Mouse (Mus musculus): Measurements from ENCODE around the gene Gucy2d. TPM values are rescaled to one million over a fixed set of nuclear protein-coding genes. Genes with fewer than 3 reads are reported as not detected.

Gucy2d gene
- not detected in 2 replicates for polyA plus RNA-seq (2015; fragmentation: Nextera tagmentation; extraction: Ambion mirVana)

DNA sequence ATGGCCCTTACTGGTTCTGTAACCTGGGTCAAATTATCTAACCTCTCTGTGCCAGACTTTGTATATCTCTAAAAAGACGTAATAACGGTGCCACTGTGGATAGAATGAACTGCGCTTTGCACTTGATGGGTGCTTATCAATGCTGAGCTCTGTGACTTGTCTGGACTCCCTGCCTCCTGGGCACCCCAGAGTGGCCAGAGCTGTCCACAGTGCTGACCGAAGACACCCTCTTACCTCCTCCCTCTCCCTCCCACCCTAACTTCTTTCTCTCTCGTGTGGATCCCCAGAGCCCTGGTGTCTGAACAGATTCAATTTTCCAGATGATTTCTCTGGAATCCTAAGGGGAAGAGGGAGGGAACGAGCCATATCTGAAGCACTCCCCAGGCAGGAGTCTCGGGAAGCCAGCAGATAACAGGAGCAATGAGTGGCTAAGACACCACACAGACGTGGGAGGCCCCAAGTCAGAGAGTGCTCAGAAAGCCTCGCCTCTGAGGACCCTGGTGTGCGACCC lies at the start of gene Gucy2d:
Gene Gucy2d (plus strand): TSS at position 461 of the 511 bp plus-strand sequence.

DNA sequence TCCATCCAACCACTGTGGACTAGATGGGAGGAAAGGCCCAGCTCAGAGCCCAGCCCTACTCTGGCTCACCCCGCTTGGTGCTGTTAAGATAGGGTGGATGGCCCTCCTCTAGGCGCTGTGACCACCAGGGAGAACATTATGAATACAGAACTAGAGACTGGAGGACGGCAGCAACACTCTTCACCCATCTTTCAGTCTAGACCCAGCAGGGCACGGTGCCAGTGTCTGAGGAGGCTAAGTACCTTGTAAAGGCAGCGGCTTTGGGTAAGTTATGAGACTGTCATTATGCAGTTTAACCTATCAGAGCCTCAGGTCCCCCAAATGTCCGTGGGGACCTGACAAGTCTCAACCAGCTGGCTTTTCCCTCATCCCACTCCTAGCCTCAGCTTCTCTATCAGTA lies 48.9 kb downstream of the Gucy2d start, which contains the start of gene Lrrc32:
Gene Lrrc32 (plus strand): TSS at position 153 of the 400 bp plus-strand sequence.

Other genes with a start within 250 kb of the Gucy2d start
- gene B3gnt6, start 240.9 kb upstream of the Gucy2d start, polyA plus RNA-seq (2015; fragmentation: Nextera tagmentation; extraction: Ambion mirVana): 0.08 TPM in 1 of 2 replicates, not detected in the other
- 12.3 and 14.3 TPM in 2 replicates for gene Acer3, start 119.2 kb upstream of the Gucy2d start, polyA plus RNA-seq (2015; fragmentation: Nextera tagmentation; extraction: Ambion mirVana)
- 6.7 and 7.6 TPM in 2 replicates for gene Tsku, start 79.1 kb upstream of the Gucy2d start, polyA plus RNA-seq (2015; fragmentation: Nextera tagmentation; extraction: Ambion mirVana)
- gene Lrrc32, start 48.9 kb downstream of the Gucy2d start, polyA plus RNA-seq (2015; fragmentation: Nextera tagmentation; extraction: Ambion mirVana): 5.2 and 5.6 TPM in 2 replicates
- gene Emsy, start 216.4 kb downstream of the Gucy2d start, polyA plus RNA-seq (2015; fragmentation: Nextera tagmentation; extraction: Ambion mirVana): 9.1 and 9.8 TPM in 2 replicates

Data from skeletal muscle tissue, postnatal 0 days (tissue).